Mouse (Mus musculus): ENCODE measurements around the gene Ctnnd2.

- TF ChIP-seq POLR2A (IDR thresholded peaks at IDR 0.05; ENCODE audit: insufficient read depth, low read depth, low read length) (no peak), CTCF (IDR thresholded peaks at IDR 0.05) (no peak), EP300 (IDR thresholded peaks at IDR 0.05; ENCODE audit: insufficient read depth, low read depth, low read length) (no peak)
Measured at GRCm38 (mm10) chr15:30240881-30241280, 68.5 kb downstream of the Ctnnd2 start.
